Mouse (Mus musculus) stomach, postnatal 0 days (tissue): ENCODE measurements around the gene Ciao2a.

Experiments
- CTCF ChIP-seq: IDR thresholded peaks from 2 replicates; pipeline ENCODE4 v1.5.1; 2016; ENCODE audit warnings: antibody characterized with exemption, low read depth, mild to moderate bottlenecking, moderate library complexity
- EP300 ChIP-seq: optimal IDR thresholded peaks from 2 replicates; pipeline ENCODE3; 2016; ENCODE audit warnings: antibody characterized with exemption

GRCm38 (mm10) chr9:66124681-66125542 is 1.5 kb upstream of the Ciao2a start:
- TF ChIP-seq CTCF = no peak; the same call in 1 of the 2 replicates
- no peak for TF ChIP-seq EP300
